Mouse (Mus musculus): ENCODE results near the gene H6pd. TPM values are rescaled to one million over a fixed set of nuclear protein-coding genes. Genes with fewer than 3 reads are reported as not detected.
A peak's percentile ranks its signal among the peaks of the same experiment; 100 is the strongest.
"Not testable (repeated sequence)": the region's sequence is repeated elsewhere in the genome, so short reads cannot be mapped to it uniquely, and the experiment has no call there.

H6pd gene
- polyA plus RNA-seq, 1 experiment from 2014 or later: 8.8 TPM

DNA sequence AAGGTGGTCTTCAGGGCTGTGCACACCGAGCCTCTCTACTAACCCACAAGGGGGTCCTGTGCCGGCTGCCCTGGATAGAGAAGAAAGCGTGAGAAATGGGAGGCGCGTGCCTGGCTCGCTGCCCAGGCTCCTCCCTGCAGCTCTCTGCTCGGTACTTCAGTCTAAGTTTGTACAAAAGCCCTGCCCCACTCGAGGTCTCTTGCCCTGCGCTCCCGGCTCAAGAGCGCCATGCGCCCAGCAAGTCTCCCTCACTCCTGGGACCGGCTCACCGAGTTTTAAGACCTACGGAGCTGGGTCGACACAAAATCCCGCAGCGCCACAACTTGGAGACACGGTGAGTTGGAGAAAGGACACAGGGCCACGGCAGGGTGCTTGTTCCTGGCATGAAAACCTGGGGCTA lies 39.2 kb upstream of the H6pd start:
- Histone ChIP-seq H3K4me2 (replicated peaks; ENCODE audit: low read depth, low read length) (peak overlapping the region; percentile 90), H3K4me1 (ENCODE audit: control insufficient read depth, insufficient read depth, low read length) (peaks cover 6% of the 10 kb centered on the region; the same call in 1 of the 2 replicates), H3K9me3 (ENCODE audit: control insufficient read depth, low read depth, low read length) (no peaks in the 10 kb centered on the region), H3K9ac (replicated peaks; ENCODE audit: low read depth, low read length) (peak overlapping the region; percentile 26; the same call in 1 of the 2 replicates), H3K4me3 (ENCODE audit: low read depth, low read length) (peak overlapping the region; percentile 48), H3K27ac (ENCODE audit: low read length) (no peak overlapping the region), H3K27me3 (ENCODE audit: control insufficient read depth, insufficient read depth, low read length) (peaks cover 8% of the 10 kb centered on the region; the same call in 1 of the 2 replicates), H3K36me3 (ENCODE audit: control insufficient read depth, insufficient read depth, low read length) (no peaks in the 10 kb centered on the region)
- ATAC-seq (ENCODE audit: insufficient number of reproducible peaks, insufficient read depth, low FRiP score, low read depth): peak; percentile 68
- under 1% methylated on average over 20 of the region's 20 CpGs for WGBS

DNA sequence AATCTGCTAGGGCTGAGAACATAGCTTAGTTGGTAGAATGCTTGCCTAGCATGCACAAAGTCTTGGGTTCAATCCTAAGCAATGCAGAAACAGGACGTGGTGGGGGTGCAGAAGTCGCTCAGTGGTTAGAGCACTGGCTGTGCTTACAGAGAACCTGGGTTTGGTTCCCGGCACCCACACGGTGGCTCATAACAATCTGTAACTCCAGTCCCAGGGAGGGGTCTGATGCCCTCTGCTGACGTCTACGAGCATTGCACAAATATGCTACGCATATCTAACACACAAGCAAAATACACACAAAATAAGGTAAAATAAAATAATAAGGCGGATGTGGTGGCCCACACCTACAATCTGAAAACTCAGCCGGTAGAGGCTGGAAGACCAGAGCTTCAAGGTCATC lies 34.8 kb upstream of the H6pd start:
- no peak overlapping the region for H3K4me3 ChIP-seq (ENCODE audit: low read depth, low read length)
- no peaks in the 10 kb centered on the region for H3K9me3 ChIP-seq (ENCODE audit: control insufficient read depth, low read depth, low read length)

GRCm38 (mm10) chr4:150041346-150042110 lies 32.7 kb upstream of the H6pd start:
- Histone ChIP-seq H3K4me3 (ENCODE audit: low read depth, low read length) (no peak overlapping the region), H3K9me3 (ENCODE audit: control insufficient read depth, low read depth, low read length) (no peaks in the 10 kb centered on the region), H3K27ac (ENCODE audit: low read length) (no peak overlapping the region), H3K27me3 (ENCODE audit: control insufficient read depth, insufficient read depth, low read length) (0 out of 2 replicates have a peak, but pooled peaks cover 5% of the 10 kb centered on the region), H3K36me3 (ENCODE audit: control insufficient read depth, insufficient read depth, low read length) (no peaks in the 10 kb centered on the region), H3K9ac (replicated peaks; ENCODE audit: low read depth, low read length) (no peak overlapping the region), H3K4me1 (ENCODE audit: control insufficient read depth, insufficient read depth, low read length) (no peaks in the 10 kb centered on the region), H3K4me2 (replicated peaks; ENCODE audit: low read depth, low read length) (no peak overlapping the region)
- 75% methylated on average over 10 of the region's 10 CpGs for WGBS
- ATAC-seq (ENCODE audit: insufficient number of reproducible peaks, insufficient read depth, low FRiP score, low read depth): no peak

More for the DNA sequence above, 34.8 kb upstream of the H6pd start:
- Histone ChIP-seq H3K36me3 (ENCODE audit: control insufficient read depth, insufficient read depth, low read length) (no peaks in the 10 kb centered on the region), H3K27me3 (ENCODE audit: control insufficient read depth, insufficient read depth, low read length) (0 out of 2 replicates have a peak, but pooled peaks cover 5% of the 10 kb centered on the region), H3K27ac (ENCODE audit: low read length) (no peak overlapping the region), H3K9ac (replicated peaks; ENCODE audit: low read depth, low read length) (no peak overlapping the region), H3K4me2 (replicated peaks; ENCODE audit: low read depth, low read length) (no peak overlapping the region), H3K4me1 (ENCODE audit: control insufficient read depth, insufficient read depth, low read length) (peaks cover 6% of the 10 kb centered on the region; the same call in 1 of the 2 replicates)
- WGBS: 94% methylated on average over 9 of the region's 9 CpGs
- no peak for ATAC-seq (ENCODE audit: insufficient number of reproducible peaks, insufficient read depth, low FRiP score, low read depth)

GRCm38 (mm10) chr4:150040856-150041255 lies 32.0 kb upstream of the H6pd start:
- not testable (repeated sequence) for H3K9me3 ChIP-seq (ENCODE audit: control insufficient read depth, low read depth, low read length); H3K4me1 ChIP-seq (ENCODE audit: control insufficient read depth, insufficient read depth, low read length); H3K4me3 ChIP-seq (ENCODE audit: low read depth, low read length); H3K27ac ChIP-seq (ENCODE audit: low read length); H3K36me3 ChIP-seq (ENCODE audit: control insufficient read depth, insufficient read depth, low read length); H3K27me3 ChIP-seq (ENCODE audit: control insufficient read depth, insufficient read depth, low read length); ATAC-seq (ENCODE audit: insufficient number of reproducible peaks, insufficient read depth, low FRiP score, low read depth); H3K9ac ChIP-seq (replicated peaks; ENCODE audit: low read depth, low read length); H3K4me2 ChIP-seq (replicated peaks; ENCODE audit: low read depth, low read length)
- WGBS: 81% methylated on average over 1 of the region's 1 CpGs

GRCm38 (mm10) chr4:150040003-150040581 lies 31.3 kb upstream of the H6pd start:
- Histone ChIP-seq H3K9ac (replicated peaks; ENCODE audit: low read depth, low read length) (no peak overlapping the region), H3K4me2 (replicated peaks; ENCODE audit: low read depth, low read length) (no peak overlapping the region), H3K36me3 (ENCODE audit: control insufficient read depth, insufficient read depth, low read length) (no peaks in the 10 kb centered on the region), H3K4me3 (ENCODE audit: low read depth, low read length) (no peak overlapping the region), H3K4me1 (ENCODE audit: control insufficient read depth, insufficient read depth, low read length) (no peaks in the 10 kb centered on the region), H3K27me3 (ENCODE audit: control insufficient read depth, insufficient read depth, low read length) (no peaks in the 10 kb centered on the region), H3K9me3 (ENCODE audit: control insufficient read depth, low read depth, low read length) (no peaks in the 10 kb centered on the region), H3K27ac (ENCODE audit: low read length) (no peak overlapping the region)
- 80% methylated on average over 9 of the region's 9 CpGs for WGBS
- no peak for ATAC-seq (ENCODE audit: insufficient number of reproducible peaks, insufficient read depth, low FRiP score, low read depth)

- H3K27me3 ChIP-seq (ENCODE audit: control insufficient read depth, insufficient read depth, low read length): peaks cover 9% of the 10 kb centered on the region
- no peaks in the 10 kb centered on the region for H3K9me3 ChIP-seq (ENCODE audit: control insufficient read depth, low read depth, low read length)
- H3K27ac ChIP-seq (ENCODE audit: low read length): no peak overlapping the region
- no peak overlapping the region for H3K4me3 ChIP-seq (ENCODE audit: low read depth, low read length)
- H3K36me3 ChIP-seq (ENCODE audit: control insufficient read depth, insufficient read depth, low read length): no peaks in the 10 kb centered on the region
- H3K4me1 ChIP-seq (ENCODE audit: control insufficient read depth, insufficient read depth, low read length): no peaks in the 10 kb centered on the region
- H3K4me2 ChIP-seq (replicated peaks; ENCODE audit: low read depth, low read length): no peak overlapping the region
- ATAC-seq (ENCODE audit: insufficient number of reproducible peaks, insufficient read depth, low FRiP score, low read depth): no peak
- H3K9ac ChIP-seq (replicated peaks; ENCODE audit: low read depth, low read length): no peak overlapping the region
- WGBS: 84% methylated on average over 7 of the region's 7 CpGs
Measured at GRCm38 (mm10) chr4:150038533-150038932, 29.7 kb upstream of the H6pd start.

GRCm38 (mm10) chr4:150036094-150036493 lies 27.3 kb upstream of the H6pd start:
- no peaks in the 10 kb centered on the region for H3K36me3 ChIP-seq (ENCODE audit: control insufficient read depth, insufficient read depth, low read length)
- H3K9me3 ChIP-seq (ENCODE audit: control insufficient read depth, low read depth, low read length): no peaks in the 10 kb centered on the region
- H3K4me3 ChIP-seq (ENCODE audit: low read depth, low read length): no peak overlapping the region
- 75% methylated on average over 6 of the region's 6 CpGs for whole genome bisulfite sequencing
- no peak for ATAC-seq (ENCODE audit: insufficient number of reproducible peaks, insufficient read depth, low FRiP score, low read depth)
- H3K27ac ChIP-seq (ENCODE audit: low read length): no peak overlapping the region
- H3K4me1 ChIP-seq (ENCODE audit: control insufficient read depth, insufficient read depth, low read length): peaks cover 1% of the 10 kb centered on the region; the same call in 1 of the 2 replicates
- no peak overlapping the region for H3K4me2 ChIP-seq (replicated peaks; ENCODE audit: low read depth, low read length)
- H3K9ac ChIP-seq (replicated peaks; ENCODE audit: low read depth, low read length): no peak overlapping the region
- peaks cover 30% of the 10 kb centered on the region for H3K27me3 ChIP-seq (ENCODE audit: control insufficient read depth, insufficient read depth, low read length)

DNA sequence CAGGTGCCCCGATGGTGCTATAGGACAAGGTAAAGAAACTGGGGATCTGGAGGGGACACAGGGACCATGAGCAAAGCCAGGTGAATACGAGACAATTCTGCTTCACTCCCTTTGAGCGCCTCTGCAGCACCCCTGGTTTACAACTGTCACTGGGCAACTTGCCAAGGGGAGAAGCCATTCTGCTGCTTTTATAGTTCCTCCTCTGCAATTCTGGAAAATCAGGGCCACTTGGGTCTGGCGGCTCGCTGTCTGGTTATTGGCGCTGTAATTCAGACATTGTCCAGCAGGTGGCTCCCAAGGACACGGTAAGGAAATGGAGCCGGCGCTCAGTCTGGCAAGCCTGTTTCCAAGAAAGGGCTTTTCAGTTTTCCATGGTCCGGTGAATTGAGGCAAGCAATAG lies 26.5 kb upstream of the H6pd start:
- Histone ChIP-seq H3K9ac (replicated peaks; ENCODE audit: low read depth, low read length) (no peak overlapping the region), H3K9me3 (ENCODE audit: control insufficient read depth, low read depth, low read length) (no peaks in the 10 kb centered on the region), H3K27ac (ENCODE audit: low read length) (no peak overlapping the region), H3K4me3 (ENCODE audit: low read depth, low read length) (no peak overlapping the region), H3K27me3 (ENCODE audit: control insufficient read depth, insufficient read depth, low read length) (peaks cover 36% of the 10 kb centered on the region), H3K36me3 (ENCODE audit: control insufficient read depth, insufficient read depth, low read length) (no peaks in the 10 kb centered on the region), H3K4me2 (replicated peaks; ENCODE audit: low read depth, low read length) (no peak overlapping the region), H3K4me1 (ENCODE audit: control insufficient read depth, insufficient read depth, low read length) (peaks cover 6% of the 10 kb centered on the region; the same call in 1 of the 2 replicates)
- no peak for ATAC-seq (ENCODE audit: insufficient number of reproducible peaks, insufficient read depth, low FRiP score, low read depth)
- 11% methylated on average over 10 of the region's 10 CpGs for WGBS
